Mouse (Mus musculus): ENCODE data around the gene Prkce. TPM values are rescaled to one million over a fixed set of nuclear protein-coding genes. Genes with fewer than 3 reads are reported as not detected.

Prkce gene
- polyA plus RNA-seq (2012; fragmentation: generic; extraction: Trizol) = 1 to 10 TPM in 1 of 2 experiments, under 1 TPM in 1; 0.41 to 8.1 TPM

DNA sequence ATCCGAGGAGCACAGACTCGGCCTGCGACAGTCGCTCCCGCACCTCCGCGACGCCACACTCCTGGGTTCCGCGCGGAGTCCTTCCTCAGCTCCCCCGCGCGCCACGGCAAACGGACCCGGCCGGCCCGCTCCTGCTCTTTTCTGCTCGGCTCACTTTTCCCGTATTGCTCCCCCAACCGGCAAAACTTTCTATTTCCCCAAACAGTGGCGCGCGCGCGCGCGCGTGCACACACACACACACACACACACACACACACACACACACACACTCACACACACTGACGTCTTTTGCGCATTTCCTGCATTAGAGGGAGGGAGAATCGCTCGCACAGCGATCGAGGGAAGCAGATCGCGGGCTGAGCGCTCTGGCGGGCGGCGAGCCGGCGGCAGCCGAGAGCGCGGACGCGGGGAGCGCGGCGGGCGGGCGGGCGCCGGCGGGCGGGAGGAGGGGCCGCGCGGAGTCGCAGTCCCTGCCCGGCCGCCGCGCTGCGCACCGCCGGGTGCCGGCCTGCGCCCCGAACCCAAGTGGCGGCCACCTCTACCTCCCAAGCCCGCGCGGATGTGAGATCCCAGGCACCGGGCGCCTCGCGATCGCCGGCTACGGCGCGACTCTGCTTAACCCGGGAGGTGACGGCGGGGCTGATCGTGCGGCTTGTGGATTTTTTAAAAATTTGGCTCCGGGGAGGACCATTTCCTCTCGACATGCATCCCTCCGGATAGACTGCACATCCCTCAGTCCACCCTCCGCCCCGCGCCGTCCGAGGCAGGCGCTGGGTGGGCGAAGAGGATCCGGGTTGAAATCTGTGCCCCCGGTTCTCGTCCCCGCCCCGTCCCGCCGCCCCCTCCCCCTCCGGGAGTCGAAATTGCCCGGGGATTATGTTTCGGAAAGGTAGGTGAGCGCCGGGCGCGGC, at the start of gene Prkce:
TSS of gene Prkce (plus strand) at position 466 of the 911 bp plus-strand sequence.

DNA sequence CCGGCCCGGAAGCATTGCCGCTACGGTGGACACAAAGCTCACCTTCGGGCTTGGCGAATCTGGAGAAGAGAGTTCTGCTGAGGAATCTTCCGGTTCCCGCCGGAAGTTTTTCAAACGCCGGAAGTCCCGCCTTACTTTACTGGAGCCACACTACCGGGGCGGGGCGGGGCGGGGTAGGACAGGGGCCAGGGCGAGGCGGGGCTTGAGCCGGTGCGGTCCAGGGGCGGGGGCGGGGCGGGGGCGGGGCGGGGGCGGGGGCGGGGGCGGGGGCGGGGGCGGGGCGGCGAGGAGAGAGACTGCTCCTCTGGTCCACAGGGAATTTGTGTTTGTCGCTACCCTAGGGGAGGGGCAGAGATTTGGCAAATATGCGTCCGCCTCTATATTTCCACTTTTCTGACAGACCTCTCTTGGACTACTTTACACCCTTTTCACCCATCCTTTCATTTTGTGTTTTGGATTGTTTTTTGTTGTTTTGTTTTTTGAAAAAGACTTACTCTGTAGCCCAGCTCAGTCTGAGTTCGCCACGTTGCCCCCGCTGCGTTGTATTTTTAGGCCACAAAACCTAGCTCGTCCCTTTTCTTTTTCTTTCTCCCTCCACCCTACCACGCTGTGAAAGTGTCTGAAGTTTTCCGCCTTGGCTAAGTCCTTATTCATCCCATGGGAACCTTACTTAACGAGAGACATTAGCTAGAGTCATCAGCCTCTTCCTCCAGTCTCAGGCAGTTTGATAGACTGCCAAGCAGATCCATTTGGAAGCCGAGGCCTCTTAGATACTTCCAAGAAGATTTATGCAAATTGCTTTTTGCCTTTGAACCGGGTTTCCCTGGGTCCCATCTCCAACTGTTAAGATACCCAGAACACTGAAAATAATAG, 22.3 kb upstream of the Prkce start, which contains the start of gene Srbd1:
TSS of gene Srbd1 (minus strand) at position 97 of the 873 bp plus-strand sequence.

DNA sequence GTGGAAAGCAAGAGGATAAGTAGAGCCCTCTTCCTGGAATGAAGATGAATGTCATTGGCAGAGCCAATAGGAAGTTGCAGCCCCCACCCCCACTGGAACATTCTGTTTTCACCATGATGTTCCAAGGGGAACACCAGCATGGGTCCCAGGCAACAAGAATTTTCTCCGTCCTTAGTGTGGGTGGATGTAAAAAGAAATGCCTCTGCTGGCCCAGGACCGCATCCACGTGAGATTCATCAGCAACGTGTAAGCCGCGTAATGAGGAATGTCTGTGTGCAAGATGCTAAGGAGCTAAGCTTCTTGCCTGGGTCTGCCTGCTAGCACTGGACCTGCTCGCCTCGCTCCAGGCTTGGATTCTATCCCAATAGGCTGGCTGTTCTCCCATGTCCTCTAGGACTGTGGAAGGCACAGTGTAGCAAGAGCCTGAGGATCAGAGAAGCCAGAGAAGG, 337.6 kb downstream of the Prkce start, which contains the start of gene Gm10309:
TSS of gene Gm10309 (minus strand) at position 50 of the 449 bp plus-strand sequence.

Other genes starting within 250 kb of the Prkce start
- 10 to 100 TPM in 1 of 2 experiments, 1 to 10 TPM in 1; 2.6 to 14.1 TPM for gene Srbd1, start 22.6 kb upstream of the Prkce start, polyA plus RNA-seq (2012; fragmentation: generic; extraction: Trizol)